Mouse (Mus musculus) midbrain, embryonic 15.5 days (tissue): ENCODE data around the gene Vax2. TPM values are rescaled to one million over a fixed set of nuclear protein-coding genes. Genes with fewer than 3 reads are reported as not detected.
A peak's percentile ranks its signal among the peaks of the same experiment; 100 is the strongest.

Source experiments
- ATAC-seq: fragments of 200-750 bp; cut with Nextera tagmentation; replicated peaks from 2 replicates; pipeline ENCODE4 v1.8.0; 2017; ENCODE audit warnings: moderate TSS enrichment
- H3K27ac ChIP-seq: fragments of 300-500 bp; sonication (generic); 2 replicates; pipeline ENCODE4 v1.5.1; 2015; ENCODE audit warnings: mild to moderate bottlenecking, inconsistent platforms
- H3K27me3 ChIP-seq: fragments of 300-500 bp; sonication (generic); replicated peaks from 2 replicates; pipeline ENCODE4 v1.6.1; 2015; ENCODE audit warnings: inconsistent platforms
- H3K36me3 ChIP-seq: fragments of 300-500 bp; sonication (generic); replicated peaks from 2 replicates; pipeline ENCODE4 v1.6.1; 2015; ENCODE audit warnings: inconsistent platforms
- H3K4me1 ChIP-seq: fragments of 300-500 bp; sonication (generic); 2 replicates; pipeline ENCODE4 v1.6.1; 2015; ENCODE audit warnings: inconsistent platforms
- H3K4me2 ChIP-seq: fragments of 300-500 bp; sonication (generic); 2 replicates; pipeline ENCODE4 v1.6.1; 2015; ENCODE audit warnings: inconsistent platforms, mild to moderate bottlenecking, moderate library complexity
- H3K4me3 ChIP-seq: fragments of 300-500 bp; sonication (generic); 2 replicates; pipeline ENCODE4 v1.5.1; 2015; ENCODE audit warnings: mild to moderate bottlenecking, inconsistent platforms
- H3K9ac ChIP-seq: fragments of 300-500 bp; sonication (generic); 2 replicates; pipeline ENCODE4 v1.6.1; 2015; ENCODE audit warnings: mild to moderate bottlenecking, inconsistent platforms
- H3K9me3 ChIP-seq: fragments of 300-500 bp; sonication (generic); 2 replicates; pipeline ENCODE4 v1.6.1; 2016; ENCODE audit warnings: inconsistent platforms
- WGBS: fragments of 180-500 bp; shearing (Covaris S2); methylation state at CpG from one replicate; pipeline ENCODE4 v1.1.7; 2015; ENCODE audit warnings: mixed read lengths; 5-methylcytosine and 5-hydroxymethylcytosine counted together
- polyA plus RNA-seq: library from polyadenylated mRNA; unstranded; fragments of >200 nt; fragmentation: Nextera tagmentation; extraction: Ambion mirVana; gene quantifications from 2 replicates; pipeline ENCODE4 v1.2.1, GENCODE M21; 2015

The Vax2 gene
- 0.18 and 0.23 TPM in 2 replicates for polyA plus RNA-seq

- ATAC-seq: peak; percentile 67
Measured at GRCm38 (mm10) chr6:83711067-83711675, at the start of gene Vax2. Gene Vax2 (plus strand): TSS chr6:83711264.

GRCm38 (mm10) chr6:83665009-83665408, 46.1 kb upstream of the Vax2 start:
- Histone ChIP-seq H3K36me3 (no peaks in the 10 kb centered on the region), H3K9ac (no peak overlapping the region), H3K4me1 (no peaks in the 10 kb centered on the region), H3K27ac (no peak overlapping the region), H3K4me2 (no peak overlapping the region), H3K27me3 (no peaks in the 10 kb centered on the region), H3K4me3 (no peak overlapping the region), H3K9me3 (no peaks in the 10 kb centered on the region)
- WGBS: 91% methylated on average over 2 of the region's 2 CpGs
- no peak for ATAC-seq

More at GRCm38 (mm10) chr6:83711067-83711675, at the start of gene Vax2:
- Histone ChIP-seq H3K9ac (peak within 1 kb of the TSS; percentile 7; the same call in 1 of the 2 replicates), H3K27me3 (peaks cover 98% of the 10 kb centered on the region), H3K4me3 (peak within 1 kb of the TSS; percentile 31), H3K27ac (no peak within 1 kb of the TSS), H3K36me3 (no peaks in the 10 kb centered on the region), H3K9me3 (no peaks in the 10 kb centered on the region), H3K4me2 (peak within 1 kb of the TSS; percentile 58), H3K4me1 (peaks cover 14% of the 10 kb centered on the region)
- under 1% methylated on average over 46 of the region's 46 CpGs for WGBS

- no peak overlapping the region for H3K4me2 ChIP-seq
- no peak overlapping the region for H3K4me3 ChIP-seq
- 11% methylated on average over 4 of the region's 4 CpGs for WGBS
- no peak overlapping the region for H3K9ac ChIP-seq
- no peaks in the 10 kb centered on the region for H3K36me3 ChIP-seq
- H3K27me3 ChIP-seq: no peaks in the 10 kb centered on the region; the same call in 1 of the 2 replicates
- H3K4me1 ChIP-seq: no peaks in the 10 kb centered on the region
- H3K27ac ChIP-seq: no peak overlapping the region
- 0 out of 2 replicates have a peak, but pooled peaks have one; percentile 48 for ATAC-seq
- no peaks in the 10 kb centered on the region for H3K9me3 ChIP-seq
Measured at GRCm38 (mm10) chr6:83673395-83673794, 37.7 kb upstream of the Vax2 start.

GRCm38 (mm10) chr6:83677757-83678156, 33.3 kb upstream of the Vax2 start, which contains the start of gene Cd207:
Gene Cd207 (minus strand): TSS chr6:83677857.
- no peaks in the 10 kb centered on the region for H3K4me1 ChIP-seq
- 78% methylated on average over 4 of the region's 4 CpGs for WGBS
- ATAC-seq: no peak

GRCm38 (mm10) chr6:83689374-83689773, 21.7 kb upstream of the Vax2 start:
- WGBS: 85% methylated on average over 4 of the region's 4 CpGs
- H3K4me1 ChIP-seq: no peaks in the 10 kb centered on the region
- H3K9ac ChIP-seq: no peak overlapping the region
- no peak overlapping the region for H3K27ac ChIP-seq
- H3K4me2 ChIP-seq: no peak overlapping the region
- H3K4me3 ChIP-seq: no peak overlapping the region
- peaks cover 54% of the 10 kb centered on the region for H3K27me3 ChIP-seq
- H3K36me3 ChIP-seq: no peaks in the 10 kb centered on the region
- no peak for ATAC-seq
- no peaks in the 10 kb centered on the region for H3K9me3 ChIP-seq

More at GRCm38 (mm10) chr6:83677757-83678156, 33.3 kb upstream of the Vax2 start, which contains the start of gene Cd207:
- H3K27ac ChIP-seq: no peak within 1 kb of the TSS
- no peak within 1 kb of the TSS for H3K9ac ChIP-seq
- no peaks in the 10 kb centered on the region for H3K36me3 ChIP-seq
- H3K4me2 ChIP-seq: no peak within 1 kb of the TSS
- H3K27me3 ChIP-seq: no peaks in the 10 kb centered on the region; the same call in 1 of the 2 replicates
- no peaks in the 10 kb centered on the region for H3K9me3 ChIP-seq
- no peak within 1 kb of the TSS for H3K4me3 ChIP-seq

GRCm38 (mm10) chr6:83690277-83690676, 20.8 kb upstream of the Vax2 start:
- no peak overlapping the region for H3K27ac ChIP-seq
- no peak overlapping the region for H3K9ac ChIP-seq
- 25% methylated on average over 4 of the region's 5 CpGs for WGBS
- H3K27me3 ChIP-seq: peaks cover 63% of the 10 kb centered on the region
- H3K4me1 ChIP-seq: no peaks in the 10 kb centered on the region
- no peak overlapping the region for H3K4me3 ChIP-seq
- ATAC-seq: no peak
- H3K9me3 ChIP-seq: no peaks in the 10 kb centered on the region
- H3K4me2 ChIP-seq: no peak overlapping the region
- H3K36me3 ChIP-seq: no peaks in the 10 kb centered on the region

- WGBS: 59% methylated on average over 2 of the region's 2 CpGs
- Histone ChIP-seq H3K4me1 (no peaks in the 10 kb centered on the region), H3K27ac (no peak overlapping the region), H3K36me3 (no peaks in the 10 kb centered on the region), H3K27me3 (peaks cover 70% of the 10 kb centered on the region), H3K4me2 (no peak overlapping the region), H3K4me3 (no peak overlapping the region), H3K9me3 (no peaks in the 10 kb centered on the region), H3K9ac (no peak overlapping the region)
- no peak for ATAC-seq
Measured at GRCm38 (mm10) chr6:83690936-83691335, 20.1 kb upstream of the Vax2 start.

- no peak overlapping the region for H3K4me2 ChIP-seq
- WGBS: 2% methylated on average over 12 of the region's 12 CpGs
- H3K9ac ChIP-seq: no peak overlapping the region
- no peak for ATAC-seq
- no peaks in the 10 kb centered on the region for H3K9me3 ChIP-seq
- no peak overlapping the region for H3K4me3 ChIP-seq
- no peak overlapping the region for H3K27ac ChIP-seq
- peaks cover 90% of the 10 kb centered on the region for H3K27me3 ChIP-seq
- H3K4me1 ChIP-seq: no peaks in the 10 kb centered on the region
- no peaks in the 10 kb centered on the region for H3K36me3 ChIP-seq
Measured at GRCm38 (mm10) chr6:83692962-83693361, 18.1 kb upstream of the Vax2 start.

- Histone ChIP-seq H3K9ac (no peak overlapping the region), H3K4me1 (no peaks in the 10 kb centered on the region), H3K4me3 (no peak overlapping the region), H3K9me3 (no peaks in the 10 kb centered on the region), H3K36me3 (no peaks in the 10 kb centered on the region), H3K27ac (no peak overlapping the region), H3K27me3 (peaks cover 94% of the 10 kb centered on the region), H3K4me2 (no peak overlapping the region)
- under 1% methylated on average over 9 of the region's 9 CpGs for WGBS
- ATAC-seq: no peak
Measured at GRCm38 (mm10) chr6:83693835-83694234, 17.2 kb upstream of the Vax2 start.

GRCm38 (mm10) chr6:83695731-83696130, 15.3 kb upstream of the Vax2 start:
- no peak overlapping the region for H3K4me2 ChIP-seq
- peaks cover 94% of the 10 kb centered on the region for H3K27me3 ChIP-seq
- no peak overlapping the region for H3K9ac ChIP-seq
- WGBS: 7% methylated on average over 3 of the region's 3 CpGs
- no peak for ATAC-seq
- H3K9me3 ChIP-seq: no peaks in the 10 kb centered on the region
- H3K4me3 ChIP-seq: no peak overlapping the region
- no peaks in the 10 kb centered on the region for H3K36me3 ChIP-seq
- no peak overlapping the region for H3K27ac ChIP-seq
- no peaks in the 10 kb centered on the region for H3K4me1 ChIP-seq

GRCm38 (mm10) chr6:83696684-83697083, 14.4 kb upstream of the Vax2 start:
- Histone ChIP-seq H3K9me3 (no peaks in the 10 kb centered on the region), H3K4me3 (no peak overlapping the region), H3K9ac (no peak overlapping the region), H3K4me1 (no peaks in the 10 kb centered on the region), H3K27ac (no peak overlapping the region), H3K27me3 (peaks cover 89% of the 10 kb centered on the region), H3K4me2 (no peak overlapping the region), H3K36me3 (no peaks in the 10 kb centered on the region)
- 2% methylated on average over 7 of the region's 7 CpGs for WGBS
- ATAC-seq: no peak

- peaks cover 88% of the 10 kb centered on the region for H3K27me3 ChIP-seq
- H3K9me3 ChIP-seq: no peaks in the 10 kb centered on the region
- H3K4me2 ChIP-seq: no peak overlapping the region
- H3K27ac ChIP-seq: no peak overlapping the region
- no peak overlapping the region for H3K4me3 ChIP-seq
- H3K9ac ChIP-seq: no peak overlapping the region
- peaks cover 3% of the 10 kb centered on the region; the same call in 1 of the 2 replicates for H3K4me1 ChIP-seq
- WGBS: 3% methylated on average over 8 of the region's 8 CpGs
- no peak for ATAC-seq
- H3K36me3 ChIP-seq: no peaks in the 10 kb centered on the region
Measured at GRCm38 (mm10) chr6:83697932-83698331, 13.1 kb upstream of the Vax2 start.

- Histone ChIP-seq H3K4me3 (no peak overlapping the region), H3K9me3 (no peaks in the 10 kb centered on the region), H3K4me1 (peaks cover 3% of the 10 kb centered on the region; the same call in 1 of the 2 replicates), H3K4me2 (no peak overlapping the region), H3K9ac (no peak overlapping the region), H3K27ac (no peak overlapping the region), H3K27me3 (peaks cover 87% of the 10 kb centered on the region), H3K36me3 (no peaks in the 10 kb centered on the region)
- WGBS: 5% methylated on average over 5 of the region's 5 CpGs
- no peak for ATAC-seq
Measured at GRCm38 (mm10) chr6:83699971-83700370, 11.1 kb upstream of the Vax2 start.
